In the genomic region with DNA sequence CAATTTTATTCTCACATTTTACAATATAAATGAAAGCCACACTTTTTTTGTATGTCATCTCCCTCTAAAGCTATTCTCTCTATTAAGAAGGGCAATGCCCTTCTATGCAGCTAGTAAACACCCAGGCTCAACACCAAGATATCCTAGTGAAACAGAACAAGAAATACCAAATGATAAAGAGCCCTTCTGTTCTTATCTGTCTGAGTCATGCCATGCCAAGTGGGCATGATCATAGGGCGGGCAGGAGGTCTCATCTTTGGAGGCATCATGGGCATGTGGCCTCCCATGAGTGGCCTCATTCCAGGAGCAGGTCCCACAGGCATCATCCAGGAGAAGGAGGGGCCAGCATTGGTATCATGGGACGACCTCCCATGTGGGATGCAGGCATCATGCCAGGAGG, we compare ENCODE assay signal across 19 mouse cellular contexts.
DNase-seq lines count a peak whose midpoint lies in the region; ATAC-seq and TF ChIP-seq lines count a peak whose summit lies in the region.
"Had no signal": no experiment of that assay in that cellular context is flagged by ENCODE, and none has a peak within 500 bp of the region (broad histone marks: within the 10 kb centered on the region; RNA-seq: fewer than 3 reads in every experiment).

No protein-coding gene starts in this region.

- H3K79me2 ChIP-seq in heart, adult 2 months (replicated peaks; ENCODE audit: control insufficient read depth, insufficient read depth, low read length): no peaks in the 10 kb centered on the region

- DNase-seq in cerebellum, postnatal 10 days: peak; percentile 9 to 11
- no peak for DNase-seq in cerebellum, adult 18-20 months
- peak; percentile 37 for DNase-seq in spleen, adult 12 weeks (ENCODE audit: low spot score)
- DNase-seq in spleen, postnatal 14 days (ENCODE audit: low spot score in 2 of 2): no peak
- peak in 2 of 3 experiments; percentile 19 to 44 for DNase-seq in liver, embryonic 14.5 days (ENCODE audit: low read depth in 3 of 3, low spot score in 3 of 3)
- no peak for DNase-seq in heart, adult 2 months
- DNase-seq in adrenal gland, postnatal 4 days (ENCODE audit: low spot score in 2 of 2): no peak
- DNase-seq: cerebellum, adult 8-10 months; heart, postnatal 36 days; kidney, adult 8-10 months; spleen, adult 18-20 months; thymus, postnatal 25 days had no signal

- H3K36me3 ChIP-seq in liver, embryonic 14.5 days (replicated peaks; ENCODE audit: control insufficient read depth, insufficient read depth, low read depth): no peaks in the 10 kb centered on the region
- H3K36me3 ChIP-seq in heart, adult 2 months (ENCODE audit: control insufficient read depth, insufficient read depth, low read length): no peaks in the 10 kb centered on the region
- H3K36me3 ChIP-seq: forebrain, embryonic 12.5 days; G1E; heart, embryonic 13.5 days; midbrain, embryonic 12.5 days had no signal

- peak; percentile 78 for TF ChIP-seq EP300 in liver, embryonic 14.5 days (IDR thresholded peaks at IDR 0.05; ENCODE audit: low read depth)
- TF ChIP-seq EP300 in heart, adult 2 months (IDR thresholded peaks at IDR 0.05; ENCODE audit: insufficient read depth, low read depth, low read length): no peak

- ATAC-seq in liver, embryonic 14.5 days (ENCODE audit: insufficient read depth): peak; percentile 88
- ATAC-seq in frontal cortex, adult (ENCODE audit: low TSS enrichment): no peak
- ATAC-seq: CD4-positive, CD25-positive, alpha-beta regulatory T cell, adult 4 months; hindbrain, postnatal 0 days had no signal

- intact Hi-C loops in heart, adult 2 months (cut with DNase I): no loop called here

- H3K4me1 ChIP-seq in liver, embryonic 14.5 days (replicated peaks; ENCODE audit: control insufficient read depth in 2 of 2, insufficient read depth in 2 of 2, low read length in 1 of 2): peaks cover 0 to 5% of the 10 kb centered on the region in 2 experiments; a peak in 2 of 4 replicates
- no peaks in the 10 kb centered on the region for H3K4me1 ChIP-seq in heart, adult 2 months (ENCODE audit: control insufficient read depth, insufficient read depth, low read length)
- H3K4me1 ChIP-seq: forebrain, embryonic 12.5 days; heart, embryonic 13.5 days; midbrain, embryonic 12.5 days had no signal

- no peak overlapping the region for H3K4me3 ChIP-seq in liver, embryonic 14.5 days (ENCODE audit: insufficient read depth in 1 of 2, low read depth in 2 of 2, low read length in 2 of 2)
- H3K4me3 ChIP-seq in heart, adult 2 months: no peak overlapping the region
- H3K4me3 ChIP-seq: forebrain, embryonic 12.5 days; heart, embryonic 13.5 days; midbrain, embryonic 12.5 days had no signal

- no peaks in the 10 kb centered on the region for H3K9me3 ChIP-seq in liver, embryonic 14.5 days (ENCODE audit: control insufficient read depth, low read length)
- H3K9me3 ChIP-seq: forebrain, embryonic 12.5 days; G1E; heart, embryonic 13.5 days; midbrain, embryonic 12.5 days had no signal

- no peak overlapping the region; the same call in 1 of the 2 replicates for H3K27ac ChIP-seq in liver, embryonic 14.5 days
- no peak overlapping the region for H3K27ac ChIP-seq in heart, adult 2 months
- H3K27ac ChIP-seq: forebrain, embryonic 12.5 days; heart, embryonic 13.5 days; hindbrain, postnatal 0 days; midbrain, embryonic 12.5 days had no signal

- 9% methylated on average over 2 of the region's 2 CpGs for WGBS in liver, embryonic 14.5 days (ENCODE audit: insufficient replicate concordance)
- 21% methylated on average over 2 of the region's 2 CpGs for WGBS in heart, adult 2 months

- no peak overlapping the region for H3K9ac ChIP-seq in liver, embryonic 14.5 days (replicated peaks)
- no peak overlapping the region for H3K9ac ChIP-seq in heart, adult 2 months (ENCODE audit: low read depth, low read length)
- H3K9ac ChIP-seq: forebrain, embryonic 12.5 days; heart, embryonic 13.5 days; midbrain, embryonic 12.5 days had no signal

- no peak for TF ChIP-seq POLR2A in heart, adult 2 months (IDR thresholded peaks at IDR 0.05; ENCODE audit: insufficient read depth, low read depth, low read length)

- no peaks in the 10 kb centered on the region for H3K27me3 ChIP-seq in liver, embryonic 14.5 days (ENCODE audit: control insufficient read depth, insufficient read depth, low read length)
- H3K27me3 ChIP-seq in heart, adult 2 months (ENCODE audit: control insufficient read depth, insufficient read depth, low read length): 0 out of 2 replicates have a peak, but pooled peaks cover 2% of the 10 kb centered on the region
- H3K27me3 ChIP-seq: forebrain, embryonic 12.5 days; heart, embryonic 13.5 days; midbrain, embryonic 12.5 days had no signal

- H3K4me2 ChIP-seq in liver, embryonic 14.5 days (ENCODE audit: low read depth): no peak overlapping the region
- H3K4me2 ChIP-seq: forebrain, embryonic 12.5 days; heart, embryonic 13.5 days; midbrain, embryonic 12.5 days had no signal

- no peak for TF ChIP-seq CTCF in liver, embryonic 14.5 days (IDR thresholded peaks at IDR 0.05; ENCODE audit: low read depth)
- no peak for TF ChIP-seq CTCF in heart, adult 2 months (IDR thresholded peaks at IDR 0.05)

Comparison
In these comparisons a context has a peak if more than half of its experiments do, and no peak if none do; other contexts are left out.
1. DNase-seq: peak in cerebellum, postnatal 10 days (2 of 2), spleen, adult 12 weeks (single experiment) and liver, embryonic 14.5 days (2 of 3); none in cerebellum, adult 18-20 months (0 of 2), spleen, postnatal 14 days (0 of 2), heart, adult 2 months (0 of 2) and adrenal gland, postnatal 4 days (0 of 2).